Mouse (Mus musculus): ENCODE results near the gene Gfpt1. TPM values are rescaled to one million over a fixed set of nuclear protein-coding genes. Genes with fewer than 3 reads are reported as not detected.
"Not testable (repeated sequence)": the region's sequence is repeated elsewhere in the genome, so short reads cannot be mapped to it uniquely, and the experiment has no call there.

Gfpt1 gene
- polyA plus RNA-seq, 1 experiment = 26.4 TPM

GRCm38 (mm10) chr6:87005577-87005976, 37.1 kb upstream of the Gfpt1 start:
- Histone ChIP-seq H3K4me1 (ENCODE audit: control insufficient read depth, insufficient read depth, low read length) (peaks cover 5% of the 10 kb centered on the region; the same call in 1 of the 2 replicates), H3K27me3 (ENCODE audit: control insufficient read depth, insufficient read depth, low read length) (no peaks in the 10 kb centered on the region), H3K27ac (ENCODE audit: insufficient read depth, low read length) (no peak overlapping the region), H3K4me3 (replicated peaks; ENCODE audit: insufficient read depth, low read depth, low read length) (no peak overlapping the region)
- TF ChIP-seq POLR2A (IDR thresholded peaks at IDR 0.05; ENCODE audit: borderline replicate concordance, insufficient read depth, low read length) (no peak), CTCF (IDR thresholded peaks at IDR 0.05; ENCODE audit: borderline replicate concordance, insufficient read depth, low read depth, low read length) (no peak)
- no peak for DNase-seq

- 84% methylated on average over 6 of the region's 6 CpGs for WGBS
- Histone ChIP-seq H3K4me1 (ENCODE audit: control insufficient read depth, insufficient read depth, low read length) (peaks cover 3% of the 10 kb centered on the region; the same call in 1 of the 2 replicates), H3K27ac (ENCODE audit: insufficient read depth, low read length) (peak within 1 kb of the TSS; percentile 64), H3K4me3 (replicated peaks; ENCODE audit: insufficient read depth, low read depth, low read length) (peak within 1 kb of the TSS; percentile 74), H3K27me3 (ENCODE audit: control insufficient read depth, insufficient read depth, low read length) (no peaks in the 10 kb centered on the region)
- TF ChIP-seq POLR2A (IDR thresholded peaks at IDR 0.05; ENCODE audit: borderline replicate concordance, insufficient read depth, low read length) (no peak), CTCF (IDR thresholded peaks at IDR 0.05; ENCODE audit: borderline replicate concordance, insufficient read depth, low read depth, low read length) (no peak)
- DNase-seq = no peak
These were observed 33.8 kb upstream of the Gfpt1 start, which contains the start of gene Nfu1 for GRCm38 (mm10) chr6:87008887-87009286. Gene Nfu1, plus strand, starts transcription at chr6:87009236.

DNA sequence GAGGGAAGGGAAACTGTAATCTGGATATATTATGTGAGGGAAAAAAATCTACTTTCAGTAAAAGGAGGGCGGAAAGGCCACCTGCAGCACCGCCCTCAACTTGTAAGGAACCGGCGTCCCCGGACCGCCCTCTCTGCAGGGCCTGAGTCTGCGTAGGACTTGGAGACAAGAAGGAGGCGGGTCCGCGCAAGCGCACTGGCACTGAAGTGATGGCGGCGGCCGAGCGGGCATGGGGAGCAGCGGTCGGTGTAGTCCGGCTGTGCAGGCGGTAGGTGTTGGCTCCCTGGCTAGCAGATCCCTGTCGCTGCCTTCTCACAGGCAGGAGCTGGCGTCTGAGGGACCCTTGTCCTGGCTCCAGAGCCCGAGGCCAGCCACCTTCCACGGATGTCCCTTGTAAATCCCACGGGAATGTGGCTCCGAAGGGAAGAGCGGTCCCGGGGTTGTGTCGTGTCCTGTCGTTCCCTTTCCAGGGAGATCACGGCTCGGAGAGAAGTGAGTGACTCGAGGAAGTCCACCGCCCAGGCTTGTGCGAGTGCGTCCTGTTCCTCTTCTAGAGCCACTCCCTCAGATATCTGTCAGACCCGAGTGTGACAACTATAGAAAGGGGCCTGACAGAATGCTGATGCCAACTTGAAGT, 32.8 kb upstream of the Gfpt1 start:
- no peak for TF ChIP-seq CTCF (IDR thresholded peaks at IDR 0.05; ENCODE audit: borderline replicate concordance, insufficient read depth, low read depth, low read length)
- TF ChIP-seq POLR2A (IDR thresholded peaks at IDR 0.05; ENCODE audit: borderline replicate concordance, insufficient read depth, low read length) = peak; percentile 97
- H3K4me3 ChIP-seq (replicated peaks; ENCODE audit: insufficient read depth, low read depth, low read length) = peak overlapping the region; percentile 74
- WGBS = under 1% methylated on average over 36 of the region's 36 CpGs

DNA sequence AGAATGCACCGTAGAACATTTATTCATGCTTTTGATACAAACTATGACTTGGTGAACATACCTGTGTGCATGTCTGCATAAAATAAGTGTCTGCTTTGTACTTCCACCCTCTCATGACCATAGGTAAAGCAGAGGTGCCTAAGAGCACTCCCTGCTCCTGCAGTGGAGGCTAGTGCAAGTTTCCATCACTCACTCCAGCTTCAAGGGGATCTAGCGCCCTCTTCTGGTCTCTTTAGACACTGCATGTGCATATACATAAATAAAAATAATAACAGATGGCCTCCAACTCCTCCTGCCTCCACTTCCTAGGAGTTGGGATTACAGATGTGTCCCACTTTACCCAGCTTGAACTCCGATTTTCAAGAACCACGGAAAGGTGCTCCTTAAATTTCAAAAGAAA, 25.7 kb upstream of the Gfpt1 start:
- H3K4me1 ChIP-seq (ENCODE audit: control insufficient read depth, insufficient read depth, low read length) = no peaks in the 10 kb centered on the region
- no peak for DNase-seq
- no peaks in the 10 kb centered on the region for H3K27me3 ChIP-seq (ENCODE audit: control insufficient read depth, insufficient read depth, low read length)
- WGBS = 42% methylated on average over 4 of the region's 4 CpGs
- H3K27ac ChIP-seq (ENCODE audit: insufficient read depth, low read length) = no peak overlapping the region
- no peak overlapping the region for H3K4me3 ChIP-seq (replicated peaks; ENCODE audit: insufficient read depth, low read depth, low read length)
- TF ChIP-seq CTCF (IDR thresholded peaks at IDR 0.05; ENCODE audit: borderline replicate concordance, insufficient read depth, low read depth, low read length) = peak; percentile 49; the same call in 1 of the 2 replicates
- TF ChIP-seq POLR2A (IDR thresholded peaks at IDR 0.05; ENCODE audit: borderline replicate concordance, insufficient read depth, low read length) = no peak

More for the DNA sequence above, 32.8 kb upstream of the Gfpt1 start:
- no peaks in the 10 kb centered on the region for H3K27me3 ChIP-seq (ENCODE audit: control insufficient read depth, insufficient read depth, low read length)
- H3K4me1 ChIP-seq (ENCODE audit: control insufficient read depth, insufficient read depth, low read length) = peaks cover 3% of the 10 kb centered on the region; the same call in 1 of the 2 replicates
- peak overlapping the region; percentile 64 for H3K27ac ChIP-seq (ENCODE audit: insufficient read depth, low read length)
- DNase-seq = peak; percentile 95 to 96

DNA sequence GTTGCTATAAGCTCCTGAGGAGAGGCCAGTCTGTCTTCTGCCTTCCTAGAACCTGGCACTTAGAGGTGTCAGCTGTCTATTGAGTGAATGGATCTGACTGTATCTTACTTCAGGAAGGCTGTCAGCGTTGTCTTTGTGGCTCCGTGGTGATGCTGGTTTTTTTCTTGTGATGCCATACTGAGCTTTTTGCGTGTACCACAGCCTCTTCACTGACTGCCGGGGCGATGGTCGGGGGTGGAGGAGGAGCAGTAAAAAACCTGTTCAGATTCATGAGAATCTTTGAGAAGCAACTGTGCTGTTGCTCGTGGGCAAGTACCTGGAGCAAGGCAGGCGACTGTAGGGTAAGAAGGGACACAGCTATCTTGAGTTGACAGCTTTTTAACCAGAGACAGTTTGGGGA, 23.8 kb upstream of the Gfpt1 start:
- no peak for TF ChIP-seq POLR2A (IDR thresholded peaks at IDR 0.05; ENCODE audit: borderline replicate concordance, insufficient read depth, low read length)
- TF ChIP-seq CTCF (IDR thresholded peaks at IDR 0.05; ENCODE audit: borderline replicate concordance, insufficient read depth, low read depth, low read length) = no peak
- no peak for DNase-seq
- H3K27ac ChIP-seq (ENCODE audit: insufficient read depth, low read length) = no peak overlapping the region
- H3K4me1 ChIP-seq (ENCODE audit: control insufficient read depth, insufficient read depth, low read length) = no peaks in the 10 kb centered on the region
- WGBS = 88% methylated on average over 8 of the region's 8 CpGs
- H3K27me3 ChIP-seq (ENCODE audit: control insufficient read depth, insufficient read depth, low read length) = no peaks in the 10 kb centered on the region
- no peak overlapping the region for H3K4me3 ChIP-seq (replicated peaks; ENCODE audit: insufficient read depth, low read depth, low read length)

DNA sequence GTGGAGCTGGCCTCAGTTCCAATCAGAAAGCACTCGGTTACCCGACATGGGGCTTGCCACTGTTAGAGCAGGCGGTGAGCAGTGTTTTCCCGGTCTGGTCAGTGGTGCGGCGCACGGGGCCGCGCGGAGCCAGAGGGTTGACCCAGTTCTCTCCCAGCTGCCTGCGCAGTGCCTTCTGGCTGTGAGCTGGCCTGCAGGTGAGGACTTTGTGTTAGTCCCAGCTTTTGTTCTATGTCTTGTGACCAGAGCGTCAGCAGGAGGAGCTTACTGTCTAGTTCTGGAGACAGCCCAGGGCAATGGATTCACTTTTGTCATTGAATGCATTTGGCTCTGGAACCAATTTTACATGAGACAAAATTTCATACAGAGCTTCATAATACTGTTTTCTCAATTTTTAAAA, 20.9 kb upstream of the Gfpt1 start:
- Histone ChIP-seq H3K27ac (ENCODE audit: insufficient read depth, low read length) (no peak overlapping the region), H3K4me3 (replicated peaks; ENCODE audit: insufficient read depth, low read depth, low read length) (no peak overlapping the region), H3K27me3 (ENCODE audit: control insufficient read depth, insufficient read depth, low read length) (no peaks in the 10 kb centered on the region), H3K4me1 (ENCODE audit: control insufficient read depth, insufficient read depth, low read length) (no peaks in the 10 kb centered on the region)
- no peak for TF ChIP-seq CTCF (IDR thresholded peaks at IDR 0.05; ENCODE audit: borderline replicate concordance, insufficient read depth, low read depth, low read length)
- TF ChIP-seq POLR2A (IDR thresholded peaks at IDR 0.05; ENCODE audit: borderline replicate concordance, insufficient read depth, low read length) = no peak
- 96% methylated on average over 12 of the region's 12 CpGs for WGBS
- no peak for DNase-seq

DNA sequence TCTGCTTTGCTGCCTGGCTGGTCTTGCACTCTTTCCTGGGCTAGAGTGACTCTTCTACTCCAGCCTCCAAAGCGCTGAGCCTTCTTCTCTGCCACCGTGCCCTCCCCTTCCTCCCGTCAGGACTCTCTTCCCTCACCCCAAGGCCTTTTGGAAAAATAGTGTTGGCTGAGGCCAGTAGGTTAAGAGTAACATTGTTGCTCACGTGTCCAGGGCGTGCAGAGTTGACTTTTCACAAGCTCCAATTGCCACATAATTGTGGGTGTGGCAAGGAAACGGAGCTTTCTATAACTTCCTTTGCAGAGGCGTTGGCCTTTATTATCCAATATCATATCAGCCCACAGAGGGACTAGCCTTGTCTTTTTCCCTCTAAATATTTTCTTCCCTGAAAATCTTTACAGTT, 15.7 kb upstream of the Gfpt1 start:
- Histone ChIP-seq H3K27ac (ENCODE audit: insufficient read depth, low read length) (no peak overlapping the region), H3K4me3 (replicated peaks; ENCODE audit: insufficient read depth, low read depth, low read length) (no peak overlapping the region), H3K4me1 (ENCODE audit: control insufficient read depth, insufficient read depth, low read length) (no peaks in the 10 kb centered on the region), H3K27me3 (ENCODE audit: control insufficient read depth, insufficient read depth, low read length) (no peaks in the 10 kb centered on the region)
- no peak for DNase-seq
- 87% methylated on average over 7 of the region's 7 CpGs for WGBS
- TF ChIP-seq CTCF (IDR thresholded peaks at IDR 0.05; ENCODE audit: borderline replicate concordance, insufficient read depth, low read depth, low read length) = no peak

DNA sequence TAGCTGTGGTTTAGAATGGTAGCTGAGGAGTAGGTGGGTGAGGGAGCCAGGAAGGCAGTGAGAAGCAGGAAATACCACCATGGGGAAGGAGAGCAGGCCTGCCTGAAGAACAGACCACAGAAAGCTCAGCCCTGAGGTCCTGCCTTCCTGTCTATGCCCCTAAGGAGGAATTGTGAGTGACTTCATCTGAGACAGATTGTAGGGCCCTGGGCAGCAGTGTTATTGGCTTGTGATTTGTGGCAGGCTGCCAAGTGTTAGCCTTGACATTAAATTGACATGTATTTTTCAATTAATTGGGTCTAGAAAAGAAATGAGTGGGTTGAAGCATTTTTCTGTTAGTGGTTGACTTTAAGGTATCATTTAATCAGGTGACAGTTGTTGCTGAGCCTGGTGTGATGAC, 13.8 kb upstream of the Gfpt1 start:
- no peaks in the 10 kb centered on the region for H3K27me3 ChIP-seq (ENCODE audit: control insufficient read depth, insufficient read depth, low read length)
- H3K4me1 ChIP-seq (ENCODE audit: control insufficient read depth, insufficient read depth, low read length) = no peaks in the 10 kb centered on the region
- DNase-seq = no peak
- no peak overlapping the region for H3K4me3 ChIP-seq (replicated peaks; ENCODE audit: insufficient read depth, low read depth, low read length)
- H3K27ac ChIP-seq (ENCODE audit: insufficient read depth, low read length) = no peak overlapping the region
- no peak for TF ChIP-seq CTCF (IDR thresholded peaks at IDR 0.05; ENCODE audit: borderline replicate concordance, insufficient read depth, low read depth, low read length)
- no peak for TF ChIP-seq POLR2A (IDR thresholded peaks at IDR 0.05; ENCODE audit: borderline replicate concordance, insufficient read depth, low read length)

GRCm38 (mm10) chr6:87031310-87031709, 11.3 kb upstream of the Gfpt1 start:
- WGBS = 81% methylated on average over 7 of the region's 7 CpGs
- H3K4me1 ChIP-seq (ENCODE audit: control insufficient read depth, insufficient read depth, low read length); H3K27me3 ChIP-seq (ENCODE audit: control insufficient read depth, insufficient read depth, low read length); DNase-seq; H3K27ac ChIP-seq (ENCODE audit: insufficient read depth, low read length); H3K4me3 ChIP-seq (replicated peaks; ENCODE audit: insufficient read depth, low read depth, low read length): not testable (repeated sequence)

Data from cerebellum, adult 2 months (tissue).